Mouse (Mus musculus) intestine, postnatal 0 days (tissue): ENCODE data around the gene Rbm8a. TPM values are rescaled to one million over a fixed set of nuclear protein-coding genes. Genes with fewer than 3 reads are reported as not detected.

ENCODE experiments used
- ATAC-seq: fragments of 200-750 bp; cut with Nextera tagmentation; 2 replicates; pipeline ENCODE4 v1.8.0; 2017; ENCODE audit warnings: mild to moderate bottlenecking, moderate TSS enrichment, moderate library complexity
- H3K27ac ChIP-seq: fragments of 300-500 bp; sonication (generic); 2 replicates; pipeline ENCODE4 v1.5.1; 2014; ENCODE audit warnings: mild to moderate bottlenecking, low read depth, low read length, moderate library complexity
- H3K27me3 ChIP-seq: fragments of 300-500 bp; sonication (generic); replicated peaks from 2 replicates; pipeline ENCODE4 v1.6.1; 2014; ENCODE audit warnings: low read length, mixed read lengths; ENCODE audit not compliant: control insufficient read depth, insufficient read depth
- H3K36me3 ChIP-seq: fragments of 300-500 bp; sonication (generic); 2 replicates; pipeline ENCODE4 v1.6.1; 2014; ENCODE audit warnings: mild to moderate bottlenecking, moderate library complexity; ENCODE audit not compliant: control insufficient read depth, insufficient read depth
- H3K4me1 ChIP-seq: fragments of 300-500 bp; sonication (generic); replicated peaks from 2 replicates; pipeline ENCODE4 v1.6.1; 2014; ENCODE audit warnings: antibody characterized with exemption, low read length, mixed read lengths; ENCODE audit not compliant: control insufficient read depth, insufficient read depth
- H3K4me2 ChIP-seq: fragments of 300-500 bp; sonication (generic); replicated peaks from 2 replicates; pipeline ENCODE4 v1.6.1; 2014; ENCODE audit warnings: low read depth, mild to moderate bottlenecking, moderate library complexity
- H3K4me3 ChIP-seq: fragments of 300-500 bp; sonication (generic); 2 replicates; pipeline ENCODE4 v1.5.1; 2014; ENCODE audit warnings: low read depth, low read length
- H3K9ac ChIP-seq: fragments of 300-500 bp; sonication (generic); 2 replicates; pipeline ENCODE4 v1.6.1; 2014; ENCODE audit warnings: mild to moderate bottlenecking, low read depth, low read length
- H3K9me3 ChIP-seq: fragments of 300-500 bp; sonication (generic); 2 replicates; pipeline ENCODE4 v1.6.1; 2016; ENCODE audit warnings: mixed run types; ENCODE audit not compliant: control insufficient read depth
- CTCF ChIP-seq: sonication (generic); IDR thresholded peaks from 2 replicates; pipeline ENCODE4 v1.5.1; 2016; ENCODE audit warnings: low read depth, mild to moderate bottlenecking, control low read depth, antibody characterized with exemption, moderate library complexity
- WGBS: fragments of 180-500 bp; shearing (Covaris S2); extraction: QIAGEN DNeasy Blood & Tissue Kit; methylation state at CpG from one replicate; pipeline ENCODE4 v1.1.7; 2014; 5-methylcytosine and 5-hydroxymethylcytosine counted together
- polyA plus RNA-seq: library from polyadenylated mRNA; unstranded; fragments of >200 nt; fragmentation: Nextera tagmentation; extraction: Ambion mirVana; gene quantifications from 2 replicates; pipeline ENCODE4 v1.2.1, GENCODE M21; 2015

Rbm8a gene
- polyA plus RNA-seq, 1 experiment from 2014 or later, result 73.8 TPM

GRCm38 (mm10) chr3:96598156-96599068, 31.3 kb upstream of the Rbm8a start:
- H3K27me3 ChIP-seq, result peaks cover 48% of the 10 kb centered on the region
- H3K4me1 ChIP-seq, result peaks cover 8% of the 10 kb centered on the region; the same call in 1 of the 2 replicates
- H3K27ac ChIP-seq, result no peak overlapping the region
- no peak for ATAC-seq
- H3K4me3 ChIP-seq, result peak overlapping the region; percentile 43
- H3K9ac ChIP-seq, result peak overlapping the region; percentile 27
- no peaks in the 10 kb centered on the region for H3K9me3 ChIP-seq
- H3K4me2 ChIP-seq, result peak overlapping the region; percentile 71
- WGBS, result 2% methylated on average over 54 of the region's 54 CpGs
- no peak for TF ChIP-seq CTCF
- no peaks in the 10 kb centered on the region for H3K36me3 ChIP-seq

- Histone ChIP-seq H3K9ac (no peak overlapping the region), H3K27ac (no peak overlapping the region), H3K36me3 (no peaks in the 10 kb centered on the region), H3K4me1 (peaks cover 8% of the 10 kb centered on the region; the same call in 1 of the 2 replicates), H3K4me3 (0 out of 2 replicates have a peak overlapping the region, but pooled peaks have one; percentile 43), H3K27me3 (peaks cover 48% of the 10 kb centered on the region), H3K4me2 (0 out of 2 replicates have a peak overlapping the region, but pooled peaks have one; percentile 71), H3K9me3 (no peaks in the 10 kb centered on the region)
- ATAC-seq, result no peak
- no peak for TF ChIP-seq CTCF
- 51% methylated on average over 8 of the region's 8 CpGs for WGBS
These were observed 30.7 kb upstream of the Rbm8a start for GRCm38 (mm10) chr3:96599069-96599393.

- no peak overlapping the region for H3K4me3 ChIP-seq
- no peak overlapping the region for H3K9ac ChIP-seq
- TF ChIP-seq CTCF, result no peak
- no peak overlapping the region for H3K27ac ChIP-seq
- H3K4me1 ChIP-seq, result peaks cover 8% of the 10 kb centered on the region; the same call in 1 of the 2 replicates
- ATAC-seq, result no peak
- peaks cover 48% of the 10 kb centered on the region for H3K27me3 ChIP-seq
- H3K36me3 ChIP-seq, result no peaks in the 10 kb centered on the region
- no peaks in the 10 kb centered on the region for H3K9me3 ChIP-seq
- no peak overlapping the region for H3K4me2 ChIP-seq
- WGBS, result 79% methylated on average over 3 of the region's 3 CpGs
These were observed 30.3 kb upstream of the Rbm8a start for GRCm38 (mm10) chr3:96599411-96599810.

- H3K4me1 ChIP-seq, result peaks cover 8% of the 10 kb centered on the region; the same call in 1 of the 2 replicates
- peak within 1 kb of the TSS; percentile 71 for H3K4me2 ChIP-seq
- WGBS, result under 1% methylated on average over 27 of the region's 27 CpGs
These were observed 29.0 kb upstream of the Rbm8a start, which contains the start of gene Lix1l for GRCm38 (mm10) chr3:96600639-96601250. Lix1l (plus strand) TSS chr3:96601149.

GRCm38 (mm10) chr3:96601251-96601787, 28.4 kb upstream of the Rbm8a start:
- Histone ChIP-seq H3K36me3 (no peaks in the 10 kb centered on the region), H3K4me3 (peak overlapping the region; percentile 58), H3K4me1 (peaks cover 6% of the 10 kb centered on the region; the same call in 1 of the 2 replicates), H3K27me3 (peaks cover 39% of the 10 kb centered on the region), H3K9ac (peak overlapping the region; percentile 66), H3K27ac (peak overlapping the region; percentile 88), H3K4me2 (peak overlapping the region; percentile 71), H3K9me3 (no peaks in the 10 kb centered on the region)
- peak; percentile 50 for ATAC-seq
- WGBS, result 5% methylated on average over 33 of the region's 40 CpGs
- no peak for TF ChIP-seq CTCF

More at GRCm38 (mm10) chr3:96600639-96601250, 29.0 kb upstream of the Rbm8a start, which contains the start of gene Lix1l:
- peak; percentile 74 for ATAC-seq
- H3K27me3 ChIP-seq, result peaks cover 44% of the 10 kb centered on the region
- no peaks in the 10 kb centered on the region for H3K9me3 ChIP-seq
- H3K9ac ChIP-seq, result peak within 1 kb of the TSS; percentile 66
- no peak for TF ChIP-seq CTCF
- peak within 1 kb of the TSS; percentile 58 for H3K4me3 ChIP-seq
- peak within 1 kb of the TSS; percentile 88 for H3K27ac ChIP-seq
- no peaks in the 10 kb centered on the region for H3K36me3 ChIP-seq
